Mouse (Mus musculus) left cerebral cortex, postnatal 4 days (tissue): ENCODE measurements around the gene Sh3bgrl3. TPM values are rescaled to one million over a fixed set of nuclear protein-coding genes. Genes with fewer than 3 reads are reported as not detected.
"Not testable (repeated sequence)": the region's sequence is repeated elsewhere in the genome, so short reads cannot be mapped to it uniquely, and the experiment has no call there.

ENCODE experiments used
- DNase-seq: peaks from one replicate; pipeline ENCODE4 v3.0.0-alpha.2; 2022
- intact Hi-C: fragments of 180-260 bp; cut with DNase I; formaldehyde crosslinking; loops from one replicate; pipeline ENCODE4 v1.15.1; 2025
- total RNA-seq, 2 experiments: library from RNA; stranded (reverse); gene quantifications; 2 replicates each; pipeline ENCODE4 v1.2.3; 2021

Sh3bgrl3 gene
- total RNA-seq = 100 to 1,000 TPM; 214 to 231 TPM

DNA sequence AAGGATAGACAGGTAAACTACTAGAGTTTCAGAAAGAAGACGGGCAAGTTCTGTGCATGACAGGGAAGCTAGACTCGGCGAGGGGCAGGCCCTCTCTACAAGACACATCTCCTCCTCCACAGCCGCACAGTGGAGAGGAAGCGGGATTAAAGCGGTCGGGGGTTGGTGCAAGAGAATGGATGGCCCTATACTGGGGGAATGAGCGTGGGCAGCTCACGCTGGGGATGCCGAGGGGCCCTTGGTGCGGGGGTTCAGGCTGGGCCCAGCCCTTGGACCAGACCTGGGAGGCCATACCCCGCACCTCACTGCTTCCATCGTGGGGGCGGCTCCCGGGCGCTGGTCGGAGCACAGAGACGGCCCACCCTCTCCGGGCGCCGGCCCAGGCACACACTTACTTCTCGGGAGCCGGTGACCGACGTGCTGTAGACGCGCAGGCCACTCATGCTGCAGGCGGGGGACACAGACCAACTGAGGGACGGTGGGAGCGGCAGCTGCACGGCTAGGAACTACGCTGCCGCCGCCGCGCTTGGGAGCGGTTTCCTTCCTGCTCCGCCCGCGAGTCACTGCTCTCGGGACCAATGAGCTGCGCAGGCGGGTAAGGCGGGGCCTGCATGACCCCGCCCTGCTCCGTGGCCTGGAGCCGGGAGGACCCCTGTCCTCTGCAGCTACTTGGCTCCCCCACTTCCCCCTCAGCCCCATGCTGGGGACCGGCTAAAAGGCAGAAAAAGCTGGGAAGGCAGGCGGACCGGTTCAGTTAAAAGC is at the start of gene Sh3bgrl3:
TSS of gene Sh3bgrl3 (minus strand) at position 569 of the 762 bp plus-strand sequence.
- intact Hi-C loops = no loop called here
- peak; percentile 88 for DNase-seq

DNA sequence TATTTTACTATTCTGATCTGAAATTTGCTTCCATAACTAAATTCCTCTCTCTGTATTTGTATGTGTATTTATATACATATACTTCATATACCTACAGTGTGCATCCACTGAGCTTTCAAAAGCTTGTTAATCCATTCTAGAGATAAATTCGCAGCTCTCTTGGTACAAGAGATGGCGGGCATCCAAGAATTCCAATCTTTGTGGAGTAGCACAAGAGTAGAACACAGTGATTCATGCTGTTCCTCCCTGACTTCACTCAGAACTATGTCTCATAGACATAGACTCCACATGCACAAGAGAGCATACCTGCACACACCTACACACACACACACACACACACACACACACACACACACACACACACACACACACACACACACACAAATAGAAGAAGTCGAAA is 43.8 kb upstream of the Sh3bgrl3 start:
- intact Hi-C loops = no loop called here
- DNase-seq = no peak

DNA sequence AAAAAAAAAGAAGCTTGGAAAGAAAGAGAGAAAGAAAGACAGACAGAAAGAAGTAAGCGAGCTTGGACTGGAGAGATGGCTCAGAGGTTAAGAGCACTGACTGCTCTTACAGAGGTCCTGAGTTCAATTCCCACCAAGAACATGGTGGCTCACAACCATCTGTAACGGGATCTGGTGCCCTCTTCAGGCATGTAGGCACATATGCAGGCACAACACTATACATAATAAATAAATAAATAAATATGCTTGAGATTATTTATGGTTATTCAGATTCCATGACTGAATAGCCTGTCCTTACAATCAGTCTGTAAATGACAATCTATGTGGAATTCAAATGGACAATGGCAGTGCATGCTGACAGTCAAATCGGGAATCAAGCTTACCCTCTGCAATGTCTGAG is 38.3 kb upstream of the Sh3bgrl3 start:
- intact Hi-C loops = no loop called here
- DNase-seq = no peak

DNA sequence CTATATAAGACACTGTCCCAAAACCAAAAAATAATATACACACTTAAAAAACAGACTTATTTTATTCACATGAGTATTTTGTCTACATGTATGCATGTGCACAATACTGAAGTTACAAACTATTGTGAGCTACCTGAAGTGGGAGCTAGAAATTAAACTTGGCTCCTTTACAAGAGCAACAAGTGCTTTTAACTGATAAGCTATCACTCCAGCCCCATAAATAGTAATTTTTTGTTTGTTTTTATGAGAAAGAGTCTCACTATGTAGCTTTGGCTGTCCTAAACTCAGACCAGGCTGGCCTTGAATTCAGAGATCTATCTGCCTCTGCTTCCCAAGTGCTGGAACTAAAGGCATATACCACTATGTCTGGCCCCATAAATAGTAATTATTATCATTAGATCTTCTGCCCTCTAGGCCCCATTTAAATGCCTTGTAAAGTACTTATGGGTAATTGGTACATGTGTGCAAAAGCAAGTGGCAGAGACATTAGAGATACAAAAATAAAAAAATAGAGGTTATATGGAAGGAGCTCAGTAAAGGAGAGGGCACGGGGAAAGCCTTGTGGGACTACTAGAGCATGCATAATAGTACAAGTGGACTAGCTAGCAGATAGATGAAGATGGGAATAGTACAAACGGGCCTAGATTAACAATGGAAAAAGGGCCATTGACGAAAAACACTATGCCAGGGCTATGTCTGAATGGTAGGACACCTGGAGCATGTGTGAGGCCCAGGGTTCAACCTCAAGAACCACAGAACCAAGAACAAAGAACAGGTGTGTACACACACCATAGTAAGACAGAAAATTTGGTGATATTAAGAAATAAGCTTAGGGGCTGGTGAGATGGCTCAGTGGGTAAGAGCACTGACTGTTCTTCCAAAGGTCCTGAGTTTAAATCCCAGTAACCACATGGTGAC is 37.2 kb upstream of the Sh3bgrl3 start:
- no peak for DNase-seq
- intact Hi-C loops = no loop called here

DNA sequence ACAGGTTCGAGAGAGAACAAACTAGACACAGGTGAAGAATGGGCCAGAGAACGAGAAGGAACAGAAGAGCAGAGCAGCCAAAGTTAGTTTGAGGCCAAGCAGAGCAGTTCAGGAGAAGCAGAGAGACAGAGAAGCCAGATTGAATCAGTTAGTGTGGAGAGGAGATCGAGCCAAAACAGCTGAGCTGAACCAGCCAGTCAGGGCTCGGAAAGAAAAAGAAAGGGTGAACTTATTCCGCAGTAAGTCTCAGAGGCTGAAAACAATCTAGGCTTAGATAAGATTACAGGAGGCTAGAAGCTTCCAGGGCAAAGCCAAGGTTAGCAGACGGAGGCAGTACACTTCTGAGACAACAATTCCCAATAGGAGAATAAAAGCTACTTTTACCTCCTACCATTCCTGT is 36.4 kb upstream of the Sh3bgrl3 start:
- intact Hi-C loops = no loop called here
- no peak for DNase-seq

DNA sequence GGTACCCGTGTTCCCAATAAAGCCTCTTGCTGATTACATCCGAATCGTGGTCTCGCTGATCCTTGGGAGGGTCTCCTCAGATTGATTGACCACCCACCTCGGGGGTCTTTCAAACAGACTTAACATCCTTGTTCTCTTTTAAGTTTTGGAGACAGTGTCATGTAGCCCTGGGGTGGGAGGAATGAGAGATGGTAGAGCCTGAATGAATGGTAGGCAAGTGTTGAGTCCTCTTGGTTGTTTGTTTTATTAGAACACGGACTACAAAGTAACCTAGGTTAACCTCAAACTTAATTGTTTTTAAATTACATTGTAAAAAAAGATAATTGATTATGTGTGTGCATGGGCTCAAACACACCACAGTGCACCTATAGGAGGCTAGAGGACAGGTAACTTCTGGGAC is 36.0 kb upstream of the Sh3bgrl3 start:
- DNase-seq = no peak
- intact Hi-C loops = no loop called here

DNA sequence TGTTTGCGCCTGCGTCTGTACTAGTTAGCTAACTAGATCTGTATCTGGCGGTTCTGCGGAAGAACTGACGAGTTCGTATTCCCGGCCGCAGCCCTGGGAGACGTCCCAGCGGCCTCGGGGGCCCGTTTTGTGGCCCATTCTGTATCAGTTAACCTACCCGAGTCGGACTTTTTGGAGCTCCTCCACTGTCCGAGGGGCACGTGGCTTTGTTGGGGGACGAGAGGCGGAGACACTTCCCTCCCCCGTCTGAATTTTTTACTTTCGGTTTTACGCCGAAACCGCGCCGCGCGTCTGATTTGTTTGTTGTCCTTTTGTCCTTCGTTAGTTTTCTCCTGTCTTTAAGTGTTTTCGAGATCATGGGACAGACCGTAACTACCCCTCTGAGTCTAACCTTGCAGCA is 31.5 kb upstream of the Sh3bgrl3 start:
- intact Hi-C loops = not testable (repeated sequence)
- DNase-seq = peak; percentile 9

DNA sequence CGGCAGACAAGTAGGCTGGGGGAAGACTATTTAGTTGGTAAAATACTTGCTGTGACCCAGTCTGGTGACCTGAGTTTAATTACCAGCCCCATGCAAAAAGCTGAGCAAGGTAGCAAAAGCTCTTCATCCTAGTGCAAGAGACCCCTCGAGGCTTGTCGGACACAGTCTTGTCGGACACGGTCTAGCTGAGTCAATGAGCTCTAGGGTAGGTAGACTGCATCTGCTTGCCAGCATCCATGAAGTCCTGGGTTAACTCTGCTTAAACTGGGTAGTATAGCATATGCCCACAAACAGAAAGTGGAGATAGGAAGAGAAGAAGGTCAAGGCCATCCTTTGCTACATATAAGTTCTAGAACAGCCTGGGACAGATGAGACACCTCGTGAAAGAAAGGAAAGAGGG is 30.2 kb upstream of the Sh3bgrl3 start:
- DNase-seq = no peak
- intact Hi-C loops = no loop called here

DNA sequence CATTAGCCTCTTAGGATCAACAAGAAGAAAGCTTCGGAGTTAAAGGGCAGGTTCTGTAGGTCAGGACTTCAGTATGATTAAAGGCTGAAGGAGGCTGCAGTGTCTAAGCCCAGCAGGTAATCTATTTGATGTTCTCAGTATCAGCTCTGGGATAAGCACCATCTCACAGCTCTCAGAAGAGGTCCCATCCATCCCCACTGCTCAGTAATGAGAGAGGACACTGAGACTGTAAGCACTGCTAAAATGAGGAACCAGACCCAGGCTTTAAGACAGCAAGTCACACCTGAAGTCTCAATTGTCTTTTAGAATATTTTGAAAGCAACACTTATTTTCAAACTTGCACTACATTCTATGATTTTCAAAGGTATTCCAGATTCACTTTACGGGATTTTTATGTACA is 29.0 kb upstream of the Sh3bgrl3 start:
- intact Hi-C loops = no loop called here

DNA sequence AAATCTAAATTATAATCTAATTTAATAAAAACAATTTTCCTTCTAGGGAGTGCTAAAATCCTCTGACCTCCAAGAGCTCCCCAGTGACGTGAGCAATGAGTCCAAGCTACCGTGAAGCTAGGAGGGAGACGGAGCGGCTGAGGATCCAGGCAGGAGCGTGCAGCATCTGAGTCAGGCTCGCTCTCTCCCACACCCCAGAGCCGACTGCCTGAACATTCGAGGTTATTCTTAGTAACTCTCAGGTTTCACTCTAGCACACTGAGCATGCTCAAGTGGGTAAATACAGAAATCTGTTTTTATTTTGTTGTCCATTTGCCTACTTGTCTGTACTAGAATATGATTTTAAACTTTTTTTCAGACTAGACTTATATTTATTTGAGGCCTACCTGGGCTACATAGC is 28.2 kb upstream of the Sh3bgrl3 start:
- no peak for DNase-seq
- intact Hi-C loops = no loop called here

More for the DNA sequence above, 29.0 kb upstream of the Sh3bgrl3 start:
- DNase-seq = no peak

DNA sequence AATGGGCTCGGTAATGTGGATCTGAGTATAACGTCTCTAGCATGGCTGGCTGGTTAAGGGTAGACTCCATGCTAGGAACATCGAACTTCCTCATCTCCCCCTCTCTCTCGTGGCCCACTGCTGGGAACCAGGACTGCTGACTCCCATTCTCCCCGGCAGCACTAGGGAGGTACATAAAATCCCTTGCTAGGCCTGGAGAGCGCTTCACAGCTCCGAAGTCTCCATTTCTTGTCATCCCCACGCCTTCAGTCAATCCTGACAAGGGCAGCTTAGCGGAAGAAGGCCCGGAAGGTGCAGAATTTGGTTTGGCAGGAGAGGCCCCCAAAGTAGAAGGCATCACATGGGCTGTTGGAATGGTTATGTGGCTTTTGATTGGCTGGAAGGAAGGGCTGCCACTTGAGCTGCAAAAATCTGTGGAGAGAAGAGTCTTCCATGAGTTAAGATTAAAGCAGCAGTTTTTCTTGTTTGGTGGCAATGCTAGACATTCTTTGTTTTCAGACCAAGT is 27.4 kb upstream of the Sh3bgrl3 start:
- intact Hi-C loops = no loop called here
- no peak for DNase-seq

DNA sequence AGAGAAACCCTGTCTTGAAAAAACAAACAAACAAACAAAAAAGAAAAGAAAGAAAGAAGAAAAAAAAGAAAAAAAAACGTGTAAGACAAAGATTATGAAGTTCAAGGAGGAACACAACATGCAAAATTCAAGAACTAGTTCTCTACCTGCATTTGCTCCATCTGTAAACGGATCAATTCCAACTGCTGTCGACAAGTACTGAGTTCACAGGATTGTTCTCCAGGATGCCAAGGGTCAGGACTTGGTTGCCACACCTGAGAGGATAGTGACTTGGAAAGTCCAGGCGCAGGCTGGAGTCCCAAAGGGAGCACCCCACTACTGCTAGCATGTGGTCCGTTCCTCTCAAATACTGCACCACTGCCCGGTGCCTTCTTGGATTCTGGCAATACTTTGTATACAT is 26.9 kb upstream of the Sh3bgrl3 start:
- DNase-seq = no peak
- intact Hi-C loops = no loop called here

DNA sequence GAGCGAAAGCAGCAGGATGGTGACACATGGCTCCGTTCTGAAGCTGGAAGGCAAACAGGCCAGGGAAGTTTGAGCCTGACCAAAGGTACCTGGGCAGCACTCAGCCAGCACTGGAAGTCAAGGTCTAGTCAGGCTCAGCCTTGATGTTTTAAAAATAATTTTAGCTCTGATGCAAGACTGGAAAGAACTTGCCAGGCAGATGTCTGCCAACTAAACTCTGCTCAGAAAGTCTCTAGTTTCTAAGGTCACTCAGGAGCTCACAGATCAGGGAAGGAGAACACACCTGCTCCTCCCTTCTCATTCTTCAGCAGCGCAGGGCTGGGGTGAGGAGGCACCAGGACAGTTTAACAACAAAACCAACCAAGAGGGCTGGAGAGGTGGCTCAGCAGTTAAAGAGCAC is 25.8 kb upstream of the Sh3bgrl3 start:
- DNase-seq = no peak
- intact Hi-C loops = no loop called here

DNA sequence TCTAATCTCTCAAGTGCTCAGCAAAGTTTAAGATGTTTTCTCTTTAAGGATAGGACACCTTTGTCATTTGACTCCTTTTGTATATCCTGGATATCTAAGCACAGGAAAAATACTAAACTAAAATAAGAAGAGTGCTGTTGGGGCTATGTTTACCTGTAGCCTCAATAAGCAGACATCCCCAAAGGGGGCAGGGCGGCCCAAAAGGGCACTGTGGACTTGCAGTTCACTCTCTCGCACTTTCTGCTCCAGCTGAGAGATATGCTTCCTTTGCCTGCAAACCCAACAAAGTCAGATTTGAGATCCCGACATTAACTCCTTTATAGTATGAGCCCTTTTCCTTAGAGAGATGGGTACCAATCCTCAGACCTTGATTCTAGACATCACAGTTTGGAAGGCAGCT is 25.1 kb upstream of the Sh3bgrl3 start:
- intact Hi-C loops = no loop called here
- DNase-seq = no peak

DNA sequence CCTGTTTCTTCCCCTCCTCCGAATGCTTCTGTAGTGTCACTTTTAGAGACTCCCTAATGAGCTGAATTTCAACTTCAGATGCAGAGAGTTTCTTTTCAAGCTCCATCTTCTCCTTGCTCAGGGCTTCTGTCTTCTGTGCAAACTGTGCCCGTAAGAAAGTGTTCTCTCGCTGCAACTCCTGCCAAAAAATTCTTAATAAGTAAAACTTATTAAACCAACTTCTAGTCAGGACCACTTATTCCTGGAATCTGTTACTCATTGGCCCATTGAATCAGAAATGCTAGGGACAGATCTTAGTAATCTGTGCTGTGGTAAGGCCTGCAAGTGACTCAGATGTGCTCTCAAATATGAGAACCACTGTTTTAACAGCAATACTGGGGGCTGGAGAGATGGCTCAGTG is 23.5 kb upstream of the Sh3bgrl3 start:
- intact Hi-C loops = no loop called here
- no peak for DNase-seq

DNA sequence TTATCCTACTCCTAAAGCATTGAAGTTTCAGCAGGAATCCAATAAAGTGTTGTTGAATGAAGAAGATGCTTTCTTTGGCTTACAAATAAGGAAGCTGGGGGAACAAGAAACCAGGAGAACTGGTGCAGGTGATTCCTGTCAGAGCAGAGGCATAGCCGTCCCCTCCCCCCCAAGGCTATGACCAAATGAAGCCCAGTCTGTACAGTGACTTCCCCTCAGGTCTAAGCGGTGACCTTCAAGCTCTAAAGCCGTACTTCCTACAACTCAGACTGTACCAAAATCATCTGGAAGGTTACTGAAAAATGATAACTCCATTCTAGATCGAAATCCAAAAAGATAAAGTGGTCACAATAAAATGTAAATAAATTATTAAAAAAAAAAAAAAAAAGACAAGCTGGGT is 20.8 kb upstream of the Sh3bgrl3 start:
- DNase-seq = no peak

DNA sequence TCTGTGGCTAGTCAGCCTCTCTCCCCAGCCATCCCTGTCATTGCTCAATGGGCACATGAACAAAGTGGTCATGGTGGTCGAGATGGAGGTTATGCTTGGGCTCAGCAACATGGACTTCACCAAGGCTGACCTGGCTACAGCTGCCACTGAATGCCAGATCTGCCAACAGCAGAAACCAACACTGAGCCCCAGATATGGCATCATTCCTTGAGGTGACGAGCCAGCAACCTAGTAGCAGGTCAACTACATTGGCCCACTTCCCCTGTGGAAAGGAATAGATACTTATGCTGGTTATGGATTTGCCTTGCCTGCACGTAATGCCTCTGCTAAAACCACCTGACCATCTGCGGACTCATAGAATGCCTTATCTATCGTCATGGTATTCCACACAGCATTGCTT is 15.7 kb upstream of the Sh3bgrl3 start:
- DNase-seq, intact Hi-C loops: not testable (repeated sequence)

More for the DNA sequence above, 20.8 kb upstream of the Sh3bgrl3 start:
- intact Hi-C loops = no loop called here

DNA sequence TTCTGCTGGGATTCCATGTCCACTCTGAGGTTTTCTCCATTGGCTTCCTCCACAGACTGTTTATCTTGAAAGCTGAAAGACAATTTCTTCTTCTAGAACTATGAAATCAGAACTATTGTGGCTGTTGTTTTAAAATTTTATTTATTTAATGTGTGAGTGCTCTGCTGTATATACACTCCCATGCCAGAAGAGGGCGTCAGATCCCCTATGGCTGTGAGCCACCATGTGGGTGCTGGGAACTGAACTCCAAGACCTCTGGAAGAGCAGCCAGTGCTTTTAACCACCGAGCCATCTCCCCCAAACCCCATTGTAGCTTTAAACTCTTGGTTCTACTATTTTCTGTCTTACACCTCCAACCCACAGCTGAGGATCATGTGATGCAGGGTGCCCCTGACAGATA is 10.3 kb upstream of the Sh3bgrl3 start:
- intact Hi-C loops = no loop called here

DNA sequence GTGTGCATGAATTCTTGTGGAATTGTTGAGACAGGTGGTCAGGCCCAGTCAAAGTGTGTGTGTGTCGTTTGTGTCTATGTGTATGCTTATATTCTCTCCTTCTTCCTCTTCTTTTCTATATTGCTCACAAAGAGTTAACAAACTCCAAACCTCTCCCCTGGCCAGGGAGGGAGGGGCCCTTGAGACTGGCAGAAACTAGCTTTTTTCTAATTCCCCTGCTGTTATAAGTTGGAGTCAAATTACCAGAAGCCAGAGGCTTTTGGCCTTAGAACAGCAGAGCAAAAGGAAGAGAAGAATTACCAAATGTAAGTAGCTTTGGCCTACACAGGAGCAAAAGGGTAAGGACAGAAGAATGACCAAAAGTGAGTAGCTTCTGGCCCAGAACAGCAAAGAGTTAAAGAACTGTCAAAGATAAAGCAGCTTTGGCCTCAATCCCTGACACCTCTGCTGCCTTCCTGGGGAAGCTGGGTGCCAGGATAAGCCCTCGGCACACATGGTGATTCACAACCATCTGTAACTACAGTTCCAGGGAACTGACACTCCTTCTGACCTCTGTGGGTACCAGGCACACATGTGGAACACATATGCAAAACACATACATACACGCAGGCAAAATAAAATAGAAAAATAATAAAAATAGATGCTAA is 7.8 kb upstream of the Sh3bgrl3 start:
- intact Hi-C loops = no loop called here
- no peak for DNase-seq

More for the DNA sequence above, 10.3 kb upstream of the Sh3bgrl3 start:
- no peak for DNase-seq

DNA sequence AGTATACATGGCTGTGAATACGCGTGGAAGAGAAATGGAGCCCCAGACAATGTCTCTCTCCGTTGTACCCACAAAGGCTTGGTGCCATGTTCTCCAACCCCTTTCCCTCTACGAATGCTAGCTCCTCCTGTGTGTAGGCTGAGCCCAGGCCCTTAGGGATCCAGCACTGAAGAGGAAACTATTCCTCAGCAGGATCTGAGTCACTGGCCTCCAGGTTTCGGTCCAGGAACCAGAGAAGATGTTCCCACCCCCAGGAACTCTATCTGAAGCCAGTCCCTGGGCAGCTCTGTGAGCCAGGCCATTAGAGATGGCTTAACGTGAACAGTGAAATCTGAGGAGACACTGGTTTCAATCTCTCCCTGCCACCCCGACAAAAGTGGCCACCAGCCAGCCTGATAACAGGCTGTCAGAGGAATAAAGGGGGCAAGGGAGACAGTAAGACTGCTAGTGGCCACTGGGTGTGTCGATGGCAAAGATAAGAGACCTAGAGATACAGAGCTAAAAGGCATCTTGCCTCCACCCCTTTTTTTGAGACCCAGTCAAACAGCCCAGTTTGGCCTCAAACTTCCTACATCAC is 4.0 kb upstream of the Sh3bgrl3 start:
- intact Hi-C loops = no loop called here
- DNase-seq = no peak

DNA sequence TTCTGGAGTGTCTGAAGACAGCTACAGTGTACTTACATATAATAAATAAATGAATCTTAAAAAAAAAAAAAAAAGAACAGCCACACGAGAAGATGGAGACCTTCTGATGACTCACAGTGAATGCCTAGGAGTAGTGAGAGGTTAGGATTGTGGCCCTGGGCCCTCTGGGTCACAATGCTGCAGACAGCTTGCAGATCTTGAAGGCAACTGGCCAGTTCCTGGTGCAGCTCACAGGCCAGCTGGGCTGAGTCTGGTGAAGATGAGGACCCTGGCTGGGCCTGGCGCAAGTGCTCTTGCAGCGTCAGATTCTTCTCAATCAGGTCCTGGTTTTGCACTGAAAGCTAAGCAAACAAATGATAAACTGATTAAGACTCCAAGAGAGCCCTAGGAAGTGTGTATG is 3.5 kb upstream of the Sh3bgrl3 start:
- DNase-seq = no peak
- intact Hi-C loops = no loop called here
